16 mouse cellular contexts compared by ENCODE assay signal in genomic region chr15:74212406-74212805, GRCm38 (mm10).
DNase-seq lines count a peak whose midpoint lies in the region; ATAC-seq and TF ChIP-seq lines count a peak whose summit lies in the region.
"Had no signal": no experiment of that assay in that cellular context is flagged by ENCODE, and none has a peak within 500 bp of the region (broad histone marks: within the 10 kb centered on the region; RNA-seq: fewer than 3 reads in every experiment).

No protein-coding gene starts in this region.

- H3K36me3 ChIP-seq in kidney, adult 2 months (ENCODE audit: control insufficient read depth, insufficient read depth, low read length), result no peaks in the 10 kb centered on the region
- H3K36me3 ChIP-seq in heart, embryonic 15.5 days, result no peaks in the 10 kb centered on the region
- no peaks in the 10 kb centered on the region for H3K36me3 ChIP-seq in forebrain, embryonic 15.5 days
- H3K36me3 ChIP-seq: embryonic facial prominence, embryonic 15.5 days; forebrain, embryonic 12.5 days; midbrain, embryonic 10.5 days had no signal

- no peak overlapping the region for H3K4me3 ChIP-seq in kidney, adult 2 months (ENCODE audit: insufficient read depth, low read depth, low read length)
- H3K4me3 ChIP-seq in brown adipose tissue, adult 24 weeks (ENCODE audit: insufficient read depth, low read depth, low read length), result no peak overlapping the region
- H3K4me3 ChIP-seq in heart, embryonic 15.5 days, result no peak overlapping the region
- H3K4me3 ChIP-seq in forebrain, embryonic 15.5 days, result no peak overlapping the region
- H3K4me3 ChIP-seq: embryonic facial prominence, embryonic 15.5 days; forebrain, embryonic 12.5 days; midbrain, embryonic 10.5 days had no signal

- ATAC-seq in heart, embryonic 15.5 days (replicated peaks; ENCODE audit: insufficient number of reproducible peaks, insufficient read depth, low FRiP score, low read depth), result 0 out of 2 replicates have a peak, but pooled peaks have one; percentile 27
- ATAC-seq in forebrain, embryonic 15.5 days (replicated peaks), result no peak
- ATAC-seq: inflammation-experienced regulatory T-cells, adult 6 months had no signal

- no peak for TF ChIP-seq CTCF in kidney, adult 2 months (conservative IDR thresholded peaks at IDR 0.05; ENCODE audit: insufficient read depth, insufficient read length, low read depth, low read length)

- no peak overlapping the region for H3K9ac ChIP-seq in heart, embryonic 15.5 days
- H3K9ac ChIP-seq in forebrain, embryonic 15.5 days (replicated peaks), result no peak overlapping the region
- H3K9ac ChIP-seq: embryonic facial prominence, embryonic 15.5 days; forebrain, embryonic 12.5 days had no signal

- no peaks in the 10 kb centered on the region for H3K9me3 ChIP-seq in heart, embryonic 15.5 days (replicated peaks)
- H3K9me3 ChIP-seq in forebrain, embryonic 15.5 days, result no peaks in the 10 kb centered on the region
- H3K9me3 ChIP-seq: embryonic facial prominence, embryonic 15.5 days; forebrain, embryonic 12.5 days; midbrain, embryonic 10.5 days had no signal

- no peaks in the 10 kb centered on the region for H3K27me3 ChIP-seq in kidney, adult 2 months (replicated peaks; ENCODE audit: control insufficient read depth, insufficient read depth, low read length)
- H3K27me3 ChIP-seq in heart, embryonic 15.5 days, result peaks cover 19% of the 10 kb centered on the region; the same call in 1 of the 2 replicates
- no peaks in the 10 kb centered on the region for H3K27me3 ChIP-seq in forebrain, embryonic 15.5 days
- H3K27me3 ChIP-seq: embryonic facial prominence, embryonic 15.5 days had no signal

- no peak overlapping the region for H3K4me2 ChIP-seq in heart, embryonic 15.5 days
- no peak overlapping the region for H3K4me2 ChIP-seq in forebrain, embryonic 15.5 days (replicated peaks)
- H3K4me2 ChIP-seq: embryonic facial prominence, embryonic 15.5 days; forebrain, embryonic 12.5 days had no signal

- DNase-seq in kidney, adult 2 months, result peak; percentile 21
- DNase-seq in kidney, adult 18-20 months, result no peak
- peak; percentile 27 for DNase-seq in skeletal muscle tissue, adult 2 months (ENCODE audit: low read depth, low spot score)
- DNase-seq in T-cell, adult 2 months (ENCODE audit: low spot score), result no peak
- no peak for DNase-seq in embryo, embryonic 10.5 days (ENCODE audit: low spot score)
- DNase-seq: cerebellum, adult 11 months; cerebellum, postnatal 36 days; lung, postnatal 36 days; spleen, adult 18-20 months had no signal

- H3K4me1 ChIP-seq in kidney, adult 2 months (ENCODE audit: control insufficient read depth, insufficient read depth, low read length), result no peaks in the 10 kb centered on the region
- peaks cover 37% of the 10 kb centered on the region for H3K4me1 ChIP-seq in brown adipose tissue, adult 24 weeks (ENCODE audit: control insufficient read depth, insufficient read depth, insufficient read length, low read length)
- no peaks in the 10 kb centered on the region; the same call in 1 of the 2 replicates for H3K4me1 ChIP-seq in heart, embryonic 15.5 days (replicated peaks)
- H3K4me1 ChIP-seq in forebrain, embryonic 15.5 days, result peaks cover 9% of the 10 kb centered on the region
- H3K4me1 ChIP-seq: embryonic facial prominence, embryonic 15.5 days had no signal

- no peak overlapping the region for H3K27ac ChIP-seq in kidney, adult 2 months (ENCODE audit: insufficient read depth, low read depth, low read length)
- H3K27ac ChIP-seq in brown adipose tissue, adult 24 weeks (replicated peaks; ENCODE audit: low read depth, low read length), result peak overlapping the region; percentile 87
- H3K27ac ChIP-seq in heart, embryonic 15.5 days, result no peak overlapping the region
- H3K27ac ChIP-seq in forebrain, embryonic 15.5 days (replicated peaks), result no peak overlapping the region
- H3K27ac ChIP-seq: embryonic facial prominence, embryonic 15.5 days; forebrain, embryonic 12.5 days; midbrain, embryonic 10.5 days had no signal

- TF ChIP-seq POLR2A in kidney, adult 2 months (IDR thresholded peaks at IDR 0.05; ENCODE audit: low read depth, low read length), result no peak

Comparison
In these comparisons a context has a peak if more than half of its experiments do, and no peak if none do; other contexts are left out.
1. DNase-seq: peak in kidney, adult 2 months (single experiment) and skeletal muscle tissue, adult 2 months (single experiment); none in kidney, adult 18-20 months (single experiment), T-cell, adult 2 months (single experiment) and embryo, embryonic 10.5 days (single experiment).